Mouse (Mus musculus): ENCODE results near the gene Cdk12. TPM values are rescaled to one million over a fixed set of nuclear protein-coding genes. Genes with fewer than 3 reads are reported as not detected.

Gene Cdk12
- polyA plus RNA-seq, 1 experiment from 2014 or later, result 6.7 TPM

GRCm38 (mm10) chr11:98323136-98323866 is 120.4 kb downstream of the Cdk12 start:
- ATAC-seq, result no peak

DNA sequence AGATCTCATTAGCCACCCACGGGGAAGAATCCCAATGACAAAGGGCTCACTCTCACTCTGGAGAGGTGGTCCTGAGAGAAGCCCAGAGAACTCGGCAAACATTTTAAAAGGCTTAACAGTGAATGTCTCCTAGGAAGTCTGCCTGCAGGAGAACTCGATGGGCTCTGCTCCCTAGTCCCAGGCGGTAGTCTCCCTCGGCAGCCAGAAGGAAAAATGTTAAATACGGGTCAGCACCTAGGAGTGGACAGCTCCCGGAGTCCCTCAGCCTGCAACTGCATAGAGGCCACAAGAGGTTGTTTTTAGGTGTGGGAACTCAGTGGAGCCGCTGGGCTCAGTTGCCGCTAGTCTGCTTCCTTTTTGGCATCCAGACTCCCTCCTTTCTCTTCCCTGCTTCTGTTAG is 121.1 kb downstream of the Cdk12 start:
- Histone ChIP-seq H3K36me3 (ENCODE audit: insufficient read depth, low read length) (no peaks in the 10 kb centered on the region), H3K4me1 (ENCODE audit: insufficient read depth, low read depth, low read length) (peaks cover 7% of the 10 kb centered on the region; the same call in 1 of the 2 replicates), H3K4me2 (replicated peaks; ENCODE audit: low read depth, low read length) (no peak overlapping the region), H3K9me3 (ENCODE audit: low read length) (no peaks in the 10 kb centered on the region), H3K27ac (ENCODE audit: low read length) (no peak overlapping the region), H3K27me3 (replicated peaks; ENCODE audit: insufficient read depth, low read length) (peaks cover 89% of the 10 kb centered on the region), H3K9ac (replicated peaks; ENCODE audit: low read depth) (no peak overlapping the region), H3K4me3 (ENCODE audit: low read depth, low read length) (no peak overlapping the region)
- 2% methylated on average over 9 of the region's 9 CpGs for WGBS
- no peak for ATAC-seq
- no peak for TF ChIP-seq EP300 (IDR thresholded peaks at IDR 0.05)
- no peak for TF ChIP-seq CTCF (IDR thresholded peaks at IDR 0.05)
- DNase-seq (ENCODE audit: low spot score), result peak; percentile 68

More at GRCm38 (mm10) chr11:98323136-98323866, 120.4 kb downstream of the Cdk12 start:
- DNase-seq (ENCODE audit: low spot score), result no peak
- H3K4me1 ChIP-seq (ENCODE audit: insufficient read depth, low read depth, low read length), result peaks cover 6% of the 10 kb centered on the region; the same call in 1 of the 2 replicates
- H3K9me3 ChIP-seq (ENCODE audit: low read length), result no peaks in the 10 kb centered on the region
- TF ChIP-seq CTCF (IDR thresholded peaks at IDR 0.05) (no peak), EP300 (IDR thresholded peaks at IDR 0.05) (no peak)
- H3K4me2 ChIP-seq (replicated peaks; ENCODE audit: low read depth, low read length), result no peak overlapping the region
- WGBS, result 5% methylated on average over 9 of the region's 10 CpGs
- no peaks in the 10 kb centered on the region for H3K36me3 ChIP-seq (ENCODE audit: insufficient read depth, low read length)
- H3K27me3 ChIP-seq (replicated peaks; ENCODE audit: insufficient read depth, low read length), result peaks cover 91% of the 10 kb centered on the region
- H3K9ac ChIP-seq (replicated peaks; ENCODE audit: low read depth), result no peak overlapping the region
- H3K4me3 ChIP-seq (ENCODE audit: low read depth, low read length), result no peak overlapping the region
- H3K27ac ChIP-seq (ENCODE audit: low read length), result no peak overlapping the region

GRCm38 (mm10) chr11:98325191-98325820 is 122.4 kb downstream of the Cdk12 start:
- no peak for ATAC-seq
- peaks cover 7% of the 10 kb centered on the region; the same call in 1 of the 2 replicates for H3K4me1 ChIP-seq (ENCODE audit: insufficient read depth, low read depth, low read length)
- no peak overlapping the region for H3K4me3 ChIP-seq (ENCODE audit: low read depth, low read length)
- H3K27me3 ChIP-seq (replicated peaks; ENCODE audit: insufficient read depth, low read length), result peaks cover 90% of the 10 kb centered on the region
- TF ChIP-seq CTCF (IDR thresholded peaks at IDR 0.05) (no peak), EP300 (IDR thresholded peaks at IDR 0.05) (no peak)
- WGBS, result 4% methylated on average over 14 of the region's 14 CpGs
- no peaks in the 10 kb centered on the region for H3K36me3 ChIP-seq (ENCODE audit: insufficient read depth, low read length)
- no peak overlapping the region for H3K9ac ChIP-seq (replicated peaks; ENCODE audit: low read depth)
- H3K4me2 ChIP-seq (replicated peaks; ENCODE audit: low read depth, low read length), result no peak overlapping the region
- H3K27ac ChIP-seq (ENCODE audit: low read length), result no peak overlapping the region
- DNase-seq (ENCODE audit: low spot score), result no peak
- H3K9me3 ChIP-seq (ENCODE audit: low read length), result no peaks in the 10 kb centered on the region

DNA sequence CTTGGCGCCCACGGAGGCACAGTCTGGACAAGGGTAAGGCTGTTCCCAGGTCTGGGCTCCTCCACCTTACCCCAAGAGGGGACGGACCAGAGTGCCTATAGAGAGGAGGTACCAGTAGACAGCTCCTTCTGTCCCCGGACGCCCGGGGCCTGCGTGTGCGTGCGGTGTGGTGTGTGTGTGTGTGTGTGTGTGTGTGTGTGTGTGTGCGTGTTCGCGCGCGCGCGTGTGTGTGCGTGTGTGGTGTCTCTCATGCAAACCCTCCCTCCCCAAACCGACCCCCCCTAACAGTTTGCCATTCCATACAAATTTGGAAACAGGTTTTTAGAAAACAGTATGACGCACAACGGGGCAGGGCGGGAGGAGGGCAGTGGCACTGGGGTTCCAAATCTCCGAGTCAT is 123.0 kb downstream of the Cdk12 start:
- no peaks in the 10 kb centered on the region for H3K36me3 ChIP-seq (ENCODE audit: insufficient read depth, low read length)
- no peak overlapping the region for H3K27ac ChIP-seq (ENCODE audit: low read length)
- no peak overlapping the region for H3K9ac ChIP-seq (replicated peaks; ENCODE audit: low read depth)
- no peak overlapping the region for H3K4me2 ChIP-seq (replicated peaks; ENCODE audit: low read depth, low read length)
- 2% methylated on average over 22 of the region's 22 CpGs for WGBS
- ATAC-seq (no peak), DNase-seq (ENCODE audit: low spot score) (no peak)
- H3K4me1 ChIP-seq (ENCODE audit: insufficient read depth, low read depth, low read length), result peaks cover 7% of the 10 kb centered on the region; the same call in 1 of the 2 replicates
- peaks cover 90% of the 10 kb centered on the region for H3K27me3 ChIP-seq (replicated peaks; ENCODE audit: insufficient read depth, low read length)
- TF ChIP-seq EP300 (IDR thresholded peaks at IDR 0.05), result no peak
- no peak for TF ChIP-seq CTCF (IDR thresholded peaks at IDR 0.05)
- H3K9me3 ChIP-seq (ENCODE audit: low read length), result no peaks in the 10 kb centered on the region
- H3K4me3 ChIP-seq (ENCODE audit: low read depth, low read length), result no peak overlapping the region

DNA sequence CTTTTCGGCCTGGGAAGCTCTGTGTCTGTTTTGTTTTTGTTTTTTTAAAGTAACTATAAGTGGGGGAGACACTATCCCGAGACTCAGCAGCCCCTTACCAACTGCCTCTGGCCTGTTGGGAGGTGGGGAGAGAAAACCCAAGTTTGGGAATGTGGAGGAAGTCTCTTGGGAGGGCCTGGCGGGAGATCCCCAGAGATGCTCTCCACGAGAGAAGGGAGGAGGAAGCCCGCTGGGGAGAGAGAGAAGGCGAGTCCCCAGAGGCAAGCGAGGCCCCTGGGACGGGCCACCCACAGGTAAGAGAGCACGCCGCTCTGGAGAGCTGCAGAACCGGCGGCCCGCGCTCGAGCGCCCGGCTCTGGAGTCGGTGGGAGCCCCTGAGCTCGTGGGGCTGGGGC is 123.9 kb downstream of the Cdk12 start:
- DNase-seq (ENCODE audit: low spot score), result no peak
- Histone ChIP-seq H3K27me3 (replicated peaks; ENCODE audit: insufficient read depth, low read length) (peaks cover 91% of the 10 kb centered on the region), H3K9ac (replicated peaks; ENCODE audit: low read depth) (no peak overlapping the region), H3K27ac (ENCODE audit: low read length) (no peak overlapping the region), H3K4me3 (ENCODE audit: low read depth, low read length) (no peak overlapping the region), H3K4me1 (ENCODE audit: insufficient read depth, low read depth, low read length) (peaks cover 7% of the 10 kb centered on the region; the same call in 1 of the 2 replicates), H3K36me3 (ENCODE audit: insufficient read depth, low read length) (no peaks in the 10 kb centered on the region), H3K9me3 (ENCODE audit: low read length) (no peaks in the 10 kb centered on the region), H3K4me2 (replicated peaks; ENCODE audit: low read depth, low read length) (peak overlapping the region; percentile 39; the same call in 1 of the 2 replicates)
- 3% methylated on average over 18 of the region's 19 CpGs for WGBS
- no peak for ATAC-seq
- no peak for TF ChIP-seq EP300 (IDR thresholded peaks at IDR 0.05)

- ATAC-seq (no peak), DNase-seq (ENCODE audit: low spot score) (no peak)
- Histone ChIP-seq H3K9ac (replicated peaks; ENCODE audit: low read depth) (no peak overlapping the region), H3K9me3 (ENCODE audit: low read length) (no peaks in the 10 kb centered on the region), H3K4me3 (ENCODE audit: low read depth, low read length) (peak overlapping the region; percentile 25), H3K27ac (ENCODE audit: low read length) (no peak overlapping the region), H3K4me1 (ENCODE audit: insufficient read depth, low read depth, low read length) (peaks cover 7% of the 10 kb centered on the region; the same call in 1 of the 2 replicates), H3K27me3 (replicated peaks; ENCODE audit: insufficient read depth, low read length) (peaks cover 88% of the 10 kb centered on the region), H3K4me2 (replicated peaks; ENCODE audit: low read depth, low read length) (peak overlapping the region; percentile 39), H3K36me3 (ENCODE audit: insufficient read depth, low read length) (no peaks in the 10 kb centered on the region)
- 1% methylated on average over 96 of the region's 97 CpGs for WGBS
- TF ChIP-seq EP300 (IDR thresholded peaks at IDR 0.05) (no peak), CTCF (IDR thresholded peaks at IDR 0.05) (no peak)
Measured at GRCm38 (mm10) chr11:98327136-98328030, 124.5 kb downstream of the Cdk12 start.

Measured in lung, postnatal 0 days (tissue).